In the genomic region with DNA sequence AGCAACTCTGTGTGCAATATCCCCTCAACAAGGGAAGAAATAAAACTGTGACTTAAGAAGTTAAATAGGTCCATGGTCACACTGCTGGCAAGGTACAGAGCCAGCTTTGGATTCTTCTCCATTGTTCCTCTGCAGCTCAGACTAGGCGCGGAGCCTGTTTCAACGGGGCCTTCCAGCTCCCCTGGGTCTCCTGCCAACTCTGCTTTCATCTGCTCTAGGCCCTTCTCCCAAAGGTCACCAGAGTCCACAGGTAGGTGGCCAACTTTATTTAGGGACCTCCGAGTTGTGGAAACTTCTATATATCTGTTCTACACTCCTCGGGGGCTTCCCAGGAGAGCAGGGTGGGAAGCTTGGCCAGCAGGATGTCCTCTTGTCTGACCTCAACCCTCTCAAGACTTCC, we compare ENCODE assay signal across 25 mouse cellular contexts. TPM values are rescaled to one million over a fixed set of nuclear protein-coding genes. Genes with fewer than 3 reads are reported as not detected.
DNase-seq lines count a peak whose midpoint lies in the region; ATAC-seq and TF ChIP-seq lines count a peak whose summit lies in the region.
"Had no signal": no experiment of that assay in that cellular context is flagged by ENCODE, and none has a peak within 500 bp of the region (broad histone marks: within the 10 kb centered on the region; RNA-seq: fewer than 3 reads in every experiment).

No protein-coding gene starts in this region.

- 0 out of 2 replicates have a peak, but pooled peaks cover 3% of the 10 kb centered on the region for H3K27me3 ChIP-seq in heart, embryonic 12.5 days (replicated peaks)
- peaks cover 2% of the 10 kb centered on the region; the same call in 1 of the 2 replicates for H3K27me3 ChIP-seq in midbrain, embryonic 11.5 days (ENCODE audit: control insufficient read depth, insufficient read depth, low read length)
- no peaks in the 10 kb centered on the region for H3K27me3 ChIP-seq in midbrain, embryonic 15.5 days (replicated peaks)
- H3K27me3 ChIP-seq in kidney, adult 2 months (replicated peaks; ENCODE audit: control insufficient read depth, insufficient read depth, low read length), result no peaks in the 10 kb centered on the region; the same call in 1 of the 2 replicates

- no peak overlapping the region for H3K4me3 ChIP-seq in heart, embryonic 12.5 days
- H3K4me3 ChIP-seq in midbrain, embryonic 11.5 days (ENCODE audit: low read depth, low read length), result no peak overlapping the region
- H3K4me3 ChIP-seq in midbrain, embryonic 15.5 days, result no peak overlapping the region
- no peak overlapping the region for H3K4me3 ChIP-seq in kidney, adult 2 months (ENCODE audit: insufficient read depth, low read depth, low read length)
- H3K4me3 ChIP-seq: erythroblast, embryonic 14.5 days; liver, embryonic 12.5 days; midbrain, embryonic 12.5 days; neural tube, embryonic 13.5 days had no signal

- WGBS in heart, embryonic 12.5 days, result 78% methylated on average over 5 of the region's 5 CpGs
- 83% methylated on average over 5 of the region's 5 CpGs for WGBS in midbrain, embryonic 11.5 days
- WGBS in midbrain, embryonic 15.5 days, result 87% methylated on average over 5 of the region's 5 CpGs
- WGBS in kidney, adult 2 months, result 76% methylated on average over 5 of the region's 5 CpGs

- H3K27ac ChIP-seq in heart, embryonic 12.5 days (ENCODE audit: poor library complexity, severe bottlenecking), result no peak overlapping the region
- no peak overlapping the region for H3K27ac ChIP-seq in midbrain, embryonic 11.5 days (ENCODE audit: low read depth, low read length)
- H3K27ac ChIP-seq in midbrain, embryonic 15.5 days, result no peak overlapping the region
- no peak overlapping the region for H3K27ac ChIP-seq in kidney, adult 2 months (ENCODE audit: insufficient read depth, low read depth, low read length)
- H3K27ac ChIP-seq: liver, embryonic 12.5 days; midbrain, embryonic 12.5 days; neural tube, embryonic 13.5 days had no signal

- no peaks in the 10 kb centered on the region for H3K9me3 ChIP-seq in heart, embryonic 12.5 days (replicated peaks)
- no peaks in the 10 kb centered on the region for H3K9me3 ChIP-seq in midbrain, embryonic 11.5 days (ENCODE audit: control insufficient read depth, low read length)
- no peaks in the 10 kb centered on the region for H3K9me3 ChIP-seq in midbrain, embryonic 15.5 days
- H3K9me3 ChIP-seq: liver, embryonic 12.5 days; midbrain, embryonic 12.5 days; neural tube, embryonic 13.5 days had no signal

- H3K9ac ChIP-seq in heart, embryonic 12.5 days, result no peak overlapping the region
- no peak overlapping the region for H3K9ac ChIP-seq in midbrain, embryonic 11.5 days (ENCODE audit: low read length)
- no peak overlapping the region for H3K9ac ChIP-seq in midbrain, embryonic 15.5 days
- H3K9ac ChIP-seq: forebrain, postnatal 0 days; liver, embryonic 12.5 days; liver, postnatal 0 days; midbrain, embryonic 12.5 days; neural tube, embryonic 13.5 days had no signal

- H3K36me3 ChIP-seq in heart, embryonic 12.5 days, result no peaks in the 10 kb centered on the region
- no peaks in the 10 kb centered on the region for H3K36me3 ChIP-seq in midbrain, embryonic 11.5 days (ENCODE audit: control insufficient read depth, insufficient read depth, low read length)
- no peaks in the 10 kb centered on the region for H3K36me3 ChIP-seq in midbrain, embryonic 15.5 days (replicated peaks)
- no peaks in the 10 kb centered on the region for H3K36me3 ChIP-seq in kidney, adult 2 months (ENCODE audit: control insufficient read depth, insufficient read depth, low read length)
- H3K36me3 ChIP-seq: liver, embryonic 12.5 days; midbrain, embryonic 12.5 days; neural tube, embryonic 13.5 days had no signal

- TF ChIP-seq CTCF in kidney, adult 2 months (conservative IDR thresholded peaks at IDR 0.05; ENCODE audit: insufficient read depth, insufficient read length, low read depth, low read length), result no peak

- DNase-seq in cerebellum, postnatal 10 days, result peak; percentile 32 to 39
- DNase-seq in heart, adult 18-20 months, result peak; percentile 57 to 73
- DNase-seq in midbrain, embryonic 11.5 days (ENCODE audit: low spot score, missing footprints), result peak; percentile 17
- peak; percentile 12 for DNase-seq in heart, postnatal 4 days
- DNase-seq in kidney, adult 2 months, result no peak
- DNase-seq: adrenal gland, postnatal 14 days; cerebellum, adult 8-10 months; forebrain, postnatal 0 days; kidney, adult 18-20 months; kidney, postnatal 36 days; left cerebral cortex, postnatal 4 days; liver, postnatal 0 days; lung, postnatal 36 days; thymus, adult 2 months; thymus, postnatal 4 days had no signal

- no peak for TF ChIP-seq POLR2A in kidney, adult 2 months (IDR thresholded peaks at IDR 0.05; ENCODE audit: low read depth, low read length)

- no peak for ATAC-seq in cerebellum, adult (ENCODE audit: insufficient number of reproducible peaks, low FRiP score, low TSS enrichment)
- ATAC-seq in heart, embryonic 12.5 days (ENCODE audit: insufficient number of reproducible peaks, low FRiP score), result no peak
- ATAC-seq in midbrain, embryonic 11.5 days (ENCODE audit: low FRiP score), result no peak
- no peak for ATAC-seq in midbrain, embryonic 15.5 days (replicated peaks)
- ATAC-seq: CD4-positive, CD25-positive, alpha-beta regulatory T cell, adult 4 months; forebrain, postnatal 0 days; hindbrain, embryonic 16.5 days; liver, embryonic 12.5 days; liver, postnatal 0 days had no signal

- H3K4me2 ChIP-seq in heart, embryonic 12.5 days, result no peak overlapping the region
- no peak overlapping the region for H3K4me2 ChIP-seq in midbrain, embryonic 11.5 days
- H3K4me2 ChIP-seq in midbrain, embryonic 15.5 days, result no peak overlapping the region
- H3K4me2 ChIP-seq: liver, embryonic 12.5 days; midbrain, embryonic 12.5 days; neural tube, embryonic 13.5 days had no signal

- H3K4me1 ChIP-seq in heart, embryonic 12.5 days (replicated peaks), result no peaks in the 10 kb centered on the region
- H3K4me1 ChIP-seq in midbrain, embryonic 11.5 days (ENCODE audit: control insufficient read depth, insufficient read depth, low read length), result peaks cover 8% of the 10 kb centered on the region
- H3K4me1 ChIP-seq in midbrain, embryonic 15.5 days, result peaks cover 11% of the 10 kb centered on the region
- H3K4me1 ChIP-seq in kidney, adult 2 months (ENCODE audit: control insufficient read depth, insufficient read depth, low read length), result no peaks in the 10 kb centered on the region
- H3K4me1 ChIP-seq: liver, embryonic 12.5 days had no signal

RNA-seq across cellular contexts. Expression of a gene that starts 3.0 kb away (rescaled TPM):
- 1 to 10 TPM; 3.3 to 5.3 TPM for total RNA-seq in heart, adult 18-20 months (2021)
- not detected in 2 replicates for polyA plus RNA-seq in heart, embryonic 12.5 days (2016; fragmentation: Nextera tagmentation; extraction: Ambion mirVana)
- 2.0 and 2.5 TPM in 2 replicates for polyA plus RNA-seq in midbrain, embryonic 11.5 days (2014; fragmentation: Nextera tagmentation; extraction: Ambion mirVana)
- 14.7 and 20.7 TPM in 2 replicates for polyA plus RNA-seq in midbrain, embryonic 15.5 days (2015; fragmentation: Nextera tagmentation; extraction: Ambion mirVana)
- total RNA-seq in heart, postnatal 4 days (2021), result under 1 TPM; 0.24 to 0.36 TPM
- 0.10 and 0.28 TPM in 2 replicates for polyA plus RNA-seq in kidney, adult 2 months (2012; rRNA removed)
- total RNA-seq: megakaryocyte, adult 5-6 weeks had no signal
- polyA plus RNA-seq: erythroblast, embryonic 14.5 days; liver, postnatal 0 days had no signal

RNA-seq across cellular contexts. Expression of a gene that starts 37.4 kb away (rescaled TPM):
- 10 to 100 TPM; 12.3 to 13.8 TPM for total RNA-seq in heart, adult 18-20 months (2021)
- 30.2 and 31.7 TPM in 2 replicates for polyA plus RNA-seq in heart, embryonic 12.5 days (2016; fragmentation: Nextera tagmentation; extraction: Ambion mirVana)
- polyA plus RNA-seq in midbrain, embryonic 11.5 days (2014; fragmentation: Nextera tagmentation; extraction: Ambion mirVana), result 45.7 and 47.5 TPM in 2 replicates
- polyA plus RNA-seq in midbrain, embryonic 15.5 days (2015; fragmentation: Nextera tagmentation; extraction: Ambion mirVana), result 41.3 and 43.9 TPM in 2 replicates
- total RNA-seq in heart, postnatal 4 days (2021), result 10 to 100 TPM; 14.4 to 14.9 TPM
- 4.0 and 4.8 TPM in 2 replicates for polyA plus RNA-seq in kidney, adult 2 months (2012; rRNA removed)
